Mouse (Mus musculus) thymus, postnatal 25 days (tissue): Measurements from ENCODE around the gene Clmp.

Experiments used
- DNase-seq: peaks from one replicate; pipeline ENCODE4 v3.0.0; 2022

The Clmp gene

DNA sequence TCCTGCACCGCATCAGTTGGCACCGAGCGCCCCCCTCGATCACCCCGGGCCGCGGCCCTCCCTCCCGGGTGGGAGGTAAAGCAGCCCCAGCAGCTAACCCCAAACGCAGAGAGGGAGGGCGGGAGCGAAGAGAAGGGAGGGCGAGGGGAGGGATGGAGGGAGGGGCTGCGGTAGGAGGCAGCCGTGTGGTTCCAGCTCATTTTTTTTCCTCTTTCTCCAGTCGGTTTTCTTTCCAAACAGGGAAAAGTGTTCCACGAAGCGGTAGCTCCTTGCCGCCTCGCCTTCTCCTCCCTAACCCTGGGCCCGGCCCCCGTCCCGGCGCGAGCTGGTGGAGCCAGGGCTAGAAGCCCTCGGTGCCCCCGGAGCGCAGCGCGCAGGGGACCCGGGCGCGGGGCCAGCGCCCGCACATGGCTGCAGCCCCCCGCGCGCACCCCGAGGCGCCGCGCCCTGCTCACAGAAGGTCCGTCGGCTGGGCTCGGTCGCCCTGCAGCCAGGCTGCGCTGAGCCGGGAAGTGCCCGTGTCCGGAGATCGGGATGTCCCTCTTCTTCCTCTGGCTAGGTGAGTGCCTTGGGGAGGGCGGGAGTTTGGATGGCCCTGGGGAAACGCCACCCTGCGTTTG lies at the start of gene Clmp:
Gene Clmp, plus strand, starts transcription at position 162 of the 620 bp plus-strand sequence.
- DNase-seq = no peak

DNA sequence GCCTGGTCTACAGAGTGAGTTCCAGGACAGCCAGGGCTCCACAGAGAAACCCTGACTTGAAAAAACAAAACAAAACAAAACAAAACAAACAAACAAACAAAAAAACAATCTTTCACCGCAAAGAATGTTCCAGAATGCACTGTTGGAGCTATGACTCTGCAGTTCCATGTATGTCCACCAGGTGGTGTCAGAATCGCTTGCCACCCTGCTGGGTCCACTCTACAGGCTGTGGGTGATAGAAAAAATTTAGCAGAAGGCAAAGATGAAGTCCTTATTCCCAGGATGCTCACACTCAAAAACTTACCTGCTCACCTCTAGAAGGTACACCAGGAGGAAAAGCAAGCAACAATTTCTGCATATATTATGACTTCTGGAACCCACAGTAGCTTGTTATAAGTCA lies 49.7 kb upstream of the Clmp start:
- DNase-seq = peak; percentile 45

DNA sequence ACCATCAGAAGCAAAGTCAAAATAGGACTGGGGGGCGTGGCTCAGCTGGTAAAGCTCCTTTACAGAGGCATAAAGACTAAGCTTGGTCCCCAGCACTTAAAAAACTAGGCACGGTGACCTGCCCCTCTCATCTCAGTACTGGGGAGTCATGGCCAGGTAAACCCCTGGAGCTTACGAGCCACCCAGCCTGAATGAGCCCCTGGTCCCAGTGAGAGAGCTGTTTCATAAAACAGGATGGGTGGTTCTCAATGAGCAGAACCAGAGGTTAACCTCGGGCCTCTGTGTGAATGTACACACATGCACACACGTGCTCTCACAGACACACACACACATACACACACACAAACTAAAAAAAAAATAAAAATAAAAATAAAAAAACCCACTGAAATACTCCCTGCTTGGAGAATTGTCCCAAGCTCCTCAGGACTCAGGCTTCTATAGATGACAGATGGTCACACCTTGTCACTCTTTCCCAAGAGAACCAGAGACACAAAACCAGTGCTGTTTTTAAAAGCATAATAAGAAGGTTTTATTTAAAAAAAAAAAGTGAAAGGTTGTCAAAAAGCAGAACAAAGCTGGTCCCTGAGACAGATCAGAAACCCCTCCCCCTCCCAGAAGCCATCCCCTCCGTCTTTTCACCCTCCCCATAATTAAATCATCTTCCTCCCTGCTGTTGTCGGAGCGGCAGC lies 47.9 kb upstream of the Clmp start:
- no peak for DNase-seq

DNA sequence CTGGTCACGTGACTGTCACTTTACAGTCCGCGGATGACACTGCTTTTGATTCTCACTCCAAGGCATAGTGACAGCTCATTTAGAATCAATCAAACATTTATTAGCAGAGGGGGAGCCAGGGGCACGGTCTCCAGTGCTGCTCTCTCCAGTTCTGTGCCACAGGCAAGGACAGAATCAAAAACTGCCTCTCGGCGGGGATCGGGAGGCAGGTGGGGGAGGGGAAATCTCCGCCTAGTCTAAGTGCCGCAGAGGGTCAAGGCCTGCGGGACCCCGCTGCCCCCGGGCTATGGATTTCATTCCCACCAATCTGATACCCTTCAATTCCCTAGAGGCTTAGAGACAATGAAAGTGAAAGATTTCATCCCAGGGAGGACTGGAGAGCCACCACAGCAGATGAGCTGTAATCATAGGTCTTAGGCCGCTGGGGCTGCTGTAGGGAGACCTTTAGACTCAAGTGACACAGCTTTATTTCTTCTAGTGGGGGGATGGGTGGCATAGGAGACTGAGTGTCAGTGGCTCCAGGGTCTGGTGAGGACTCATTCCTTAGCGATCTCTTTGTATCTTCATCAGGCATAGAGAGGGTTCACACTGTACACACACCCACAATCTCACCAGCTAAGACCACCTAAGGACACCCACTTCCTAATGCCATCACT lies 47.2 kb upstream of the Clmp start:
- peak; percentile 30 for DNase-seq

DNA sequence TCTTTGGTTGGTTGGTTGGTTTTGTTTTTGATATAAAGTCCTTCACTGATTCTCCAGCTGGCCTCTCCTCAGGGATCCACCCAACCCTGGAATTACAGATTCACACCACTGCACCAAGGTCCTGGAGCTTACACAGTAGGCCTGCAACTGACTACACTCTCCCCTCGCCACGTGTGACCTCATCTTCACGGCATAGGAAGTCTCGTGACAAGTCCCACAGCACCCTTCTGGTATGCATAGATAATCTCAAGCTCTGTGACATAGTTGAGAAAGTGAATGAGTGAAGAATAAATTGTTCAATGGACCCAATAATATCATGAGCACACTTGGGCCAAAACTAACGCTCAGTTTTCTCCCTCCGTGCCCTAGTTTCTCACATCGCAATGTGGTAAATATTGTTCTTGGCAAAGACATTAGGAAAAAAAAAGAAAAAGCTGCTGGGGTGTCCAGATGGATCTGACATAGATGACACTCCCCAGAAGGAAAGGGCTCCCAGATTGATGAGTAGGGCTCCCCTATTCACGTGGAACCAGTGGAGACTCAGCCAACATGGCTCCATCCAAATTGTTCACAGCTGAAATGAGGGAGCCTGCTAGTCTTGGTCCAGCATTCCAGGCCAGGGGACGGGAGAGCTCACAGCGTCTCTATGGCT lies 46.1 kb upstream of the Clmp start:
- no peak for DNase-seq

DNA sequence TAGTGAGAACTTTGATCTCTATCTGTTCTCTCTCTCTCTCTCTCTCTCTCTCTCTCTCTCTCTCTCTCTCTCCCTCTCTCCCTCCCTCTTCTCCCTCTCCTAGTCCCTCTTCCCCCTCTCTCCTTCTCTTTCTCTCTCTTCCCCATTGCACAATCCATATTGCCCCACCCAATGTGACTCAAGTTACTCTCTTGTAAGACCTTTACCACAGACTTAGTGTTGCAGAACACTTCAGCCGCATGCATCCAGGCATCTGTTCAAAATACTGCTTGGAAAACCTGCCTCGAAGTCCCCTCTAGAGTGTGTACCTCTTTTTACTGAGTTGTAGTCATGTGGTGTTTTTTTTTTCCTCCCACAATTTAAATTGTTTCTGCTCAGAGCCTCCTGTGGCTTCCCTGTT lies 44.4 kb upstream of the Clmp start:
- DNase-seq = no peak

DNA sequence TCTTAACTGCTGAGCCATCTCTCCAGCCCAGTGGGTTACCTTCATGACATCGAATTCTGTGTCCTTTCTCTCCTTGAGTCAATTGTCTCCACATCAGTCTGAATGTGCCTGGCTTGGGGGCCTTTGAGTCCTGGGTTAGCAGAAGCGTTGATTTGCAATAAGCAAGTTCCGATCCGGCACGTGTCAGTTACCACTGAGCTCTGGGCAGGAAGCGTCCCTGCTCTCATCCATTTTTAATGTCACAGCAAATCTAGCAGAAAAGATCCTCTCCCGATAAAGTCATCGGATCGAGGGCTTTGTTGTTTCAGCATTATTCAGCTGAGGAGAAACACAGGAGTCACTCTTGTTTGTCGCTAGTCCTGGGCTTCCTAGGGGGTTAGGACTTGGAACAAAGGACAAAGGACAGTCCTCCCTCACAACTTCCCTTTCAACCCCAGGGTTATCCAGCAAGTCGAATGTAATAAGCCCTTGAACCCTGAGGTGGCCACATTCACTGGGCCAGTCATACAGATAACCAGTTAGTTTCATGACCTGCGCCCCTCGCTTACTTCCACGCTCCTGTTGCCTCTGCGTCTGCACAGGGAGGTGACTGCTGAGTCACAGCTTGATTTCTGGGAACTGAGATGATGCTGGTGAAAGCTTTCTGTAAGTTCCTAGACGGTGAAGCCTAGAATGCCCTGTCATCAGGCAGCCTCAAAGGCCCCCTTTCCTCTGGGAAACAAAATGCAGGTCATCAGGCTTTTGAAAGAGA lies 43.1 kb upstream of the Clmp start:
- DNase-seq = no peak

DNA sequence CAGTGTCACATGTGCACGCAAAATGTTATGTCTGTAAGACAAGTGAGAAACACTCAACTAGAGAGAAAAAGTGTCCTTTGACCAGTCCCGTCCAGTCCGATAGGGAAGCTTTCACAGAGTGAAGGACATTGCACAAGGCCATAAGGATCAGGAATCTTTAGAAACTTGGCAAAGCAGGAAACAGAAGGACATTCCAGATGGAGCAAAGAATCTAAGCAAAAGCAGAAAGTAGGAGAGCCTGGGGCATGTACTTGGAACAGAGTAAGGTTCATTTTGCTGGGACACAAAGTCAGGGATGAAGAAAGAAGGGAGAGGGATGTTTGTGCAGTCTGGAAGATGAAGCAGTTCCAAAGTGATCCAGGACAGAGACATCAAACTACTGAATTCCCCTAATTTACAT lies 36.3 kb upstream of the Clmp start:
- no peak for DNase-seq

DNA sequence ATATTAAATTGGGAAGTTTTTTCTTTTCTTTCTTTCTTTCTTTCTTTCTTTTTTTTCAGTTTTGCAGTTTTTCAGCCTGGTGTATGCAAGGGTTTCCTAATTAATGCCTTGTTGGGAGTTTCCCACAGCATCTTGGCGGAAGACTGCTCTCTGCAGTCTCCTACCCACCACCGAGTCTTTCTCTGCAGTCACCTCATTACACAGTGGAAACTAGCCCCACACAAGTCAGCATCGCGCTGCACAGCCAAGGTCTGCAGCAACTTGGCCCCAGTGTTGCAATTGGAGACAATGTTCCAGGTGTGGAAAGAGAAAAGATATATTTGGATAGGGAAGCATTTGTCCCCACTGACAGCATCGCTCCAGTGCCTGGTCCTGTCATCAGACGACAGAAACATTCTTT lies 35.8 kb upstream of the Clmp start:
- DNase-seq = no peak

DNA sequence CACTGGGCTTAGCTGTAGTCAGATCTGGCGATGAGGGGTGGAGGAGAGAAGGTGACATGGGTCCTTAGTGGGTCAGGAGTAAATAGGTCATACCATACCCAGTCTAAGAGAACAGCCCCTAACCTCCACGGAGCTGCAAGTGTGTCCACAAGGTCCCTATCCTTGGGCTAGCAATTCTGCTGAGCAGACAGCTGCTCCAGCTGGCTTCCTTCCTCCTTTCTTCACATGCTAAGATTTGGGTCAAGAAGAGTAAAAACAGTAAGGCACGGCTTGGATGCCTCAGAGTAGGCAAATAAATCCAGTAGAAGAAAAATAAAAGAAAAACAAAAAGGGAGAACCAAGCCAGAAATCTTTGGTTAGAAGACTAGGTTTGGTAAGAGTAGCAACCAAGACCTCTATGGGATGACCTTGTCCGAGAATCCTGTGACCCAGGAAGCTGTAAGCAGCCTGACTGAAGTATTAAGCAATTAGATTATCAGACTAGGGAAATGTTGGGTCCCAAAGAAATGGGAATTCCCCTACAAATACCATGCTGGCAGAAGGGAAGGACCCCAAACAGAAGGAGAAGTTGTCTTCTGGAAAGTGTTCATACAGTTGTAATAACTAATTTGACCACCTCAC lies 34.4 kb upstream of the Clmp start:
- no peak for DNase-seq

DNA sequence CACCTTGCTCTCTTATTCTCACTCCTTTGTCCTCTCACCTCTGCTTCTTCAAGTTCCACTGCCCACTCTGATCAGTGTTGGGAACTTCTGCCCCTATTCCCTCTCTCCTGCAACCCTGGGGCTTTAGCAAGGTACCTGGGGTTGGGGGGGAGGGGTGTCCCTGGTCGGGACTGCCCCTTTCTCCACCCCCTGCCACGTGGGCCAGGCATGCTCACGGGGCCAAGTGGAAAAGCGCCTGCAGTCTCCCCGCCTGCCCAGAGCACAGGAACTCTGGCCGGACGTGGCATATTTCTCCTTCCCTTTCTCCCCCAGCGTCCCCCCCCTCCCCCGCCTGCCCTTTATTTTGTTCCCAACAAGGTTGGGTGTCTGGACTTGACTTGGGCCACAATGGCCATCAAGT lies 33.0 kb upstream of the Clmp start:
- no peak for DNase-seq

DNA sequence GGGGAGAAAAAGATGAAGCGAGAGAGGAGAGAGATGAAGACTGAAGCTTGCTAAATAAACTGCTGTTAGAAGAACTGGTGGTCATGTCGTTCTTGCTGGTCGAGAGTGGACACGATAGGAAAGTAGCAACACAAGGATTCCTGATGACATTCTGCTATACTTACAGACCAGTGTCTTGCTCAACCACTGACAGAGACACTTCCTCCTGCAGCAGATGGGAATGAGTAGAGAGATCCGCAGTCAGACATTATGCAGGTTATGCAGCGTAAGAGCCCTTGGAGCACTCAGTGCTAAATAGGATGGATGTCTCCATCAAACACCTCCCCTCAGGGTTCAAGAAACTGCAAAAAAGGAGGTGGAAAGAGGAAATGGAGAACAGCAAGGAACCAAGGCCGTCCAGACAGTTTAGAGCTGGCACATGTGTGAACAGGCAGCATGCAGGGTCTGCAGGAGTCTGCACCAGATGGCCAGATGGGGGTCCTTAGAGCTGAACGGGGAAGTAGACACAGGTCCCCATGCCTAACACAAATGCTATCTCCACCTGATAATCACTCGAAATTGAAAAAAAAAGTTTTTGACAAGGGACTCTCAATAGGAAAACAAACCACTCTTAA lies 19.5 kb upstream of the Clmp start:
- no peak for DNase-seq

DNA sequence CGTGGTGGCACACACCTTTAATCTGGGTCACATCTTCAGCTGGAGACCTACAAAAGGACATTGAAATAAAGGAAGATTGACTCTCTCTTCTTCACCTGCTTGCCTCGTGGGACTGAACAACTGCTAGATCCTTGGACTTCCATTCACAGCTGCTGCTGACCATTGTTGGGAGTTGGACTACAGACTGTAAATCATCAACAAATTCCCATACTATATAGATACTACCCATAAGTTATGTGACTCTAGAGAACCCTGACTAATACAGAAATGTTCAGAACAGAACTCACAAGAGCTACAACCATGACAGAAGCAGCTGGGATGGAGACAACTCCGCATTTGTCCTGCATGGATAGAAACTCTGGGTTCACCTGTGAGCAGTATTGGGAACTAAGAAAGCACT lies 15.4 kb upstream of the Clmp start, which contains the start of gene Gm21915:
Gene Gm21915, plus strand, starts transcription at position 301 of the 400 bp plus-strand sequence.
- DNase-seq = no peak

DNA sequence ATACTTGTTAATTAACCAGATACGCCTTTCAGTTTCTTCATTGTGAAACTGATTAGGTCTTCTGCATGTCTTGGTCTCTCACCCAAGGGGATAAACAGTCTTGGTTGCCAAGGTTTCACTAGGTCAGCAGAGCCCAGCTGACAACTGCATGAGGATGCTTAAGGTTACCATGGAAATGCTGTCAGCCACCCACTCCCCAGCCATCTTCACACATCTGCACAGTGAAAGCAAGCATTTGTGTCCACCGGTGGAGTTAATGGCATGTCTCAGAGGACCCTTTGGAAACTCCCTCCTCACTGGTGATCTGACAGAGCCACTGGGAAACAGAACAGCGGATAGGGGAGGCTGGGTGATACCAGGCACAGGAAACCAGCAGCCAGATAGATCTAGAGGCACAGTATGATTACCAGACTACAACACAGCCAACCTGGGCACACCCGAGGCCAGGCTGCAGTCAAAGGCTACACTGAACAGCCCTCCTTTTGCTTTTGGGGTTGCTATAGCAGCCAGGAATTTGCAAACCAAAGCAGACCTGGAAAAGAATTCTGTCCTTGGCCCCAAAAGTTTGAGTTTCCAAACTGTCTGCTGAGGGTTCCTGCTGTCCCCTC lies 14.3 kb upstream of the Clmp start:
- no peak for DNase-seq

DNA sequence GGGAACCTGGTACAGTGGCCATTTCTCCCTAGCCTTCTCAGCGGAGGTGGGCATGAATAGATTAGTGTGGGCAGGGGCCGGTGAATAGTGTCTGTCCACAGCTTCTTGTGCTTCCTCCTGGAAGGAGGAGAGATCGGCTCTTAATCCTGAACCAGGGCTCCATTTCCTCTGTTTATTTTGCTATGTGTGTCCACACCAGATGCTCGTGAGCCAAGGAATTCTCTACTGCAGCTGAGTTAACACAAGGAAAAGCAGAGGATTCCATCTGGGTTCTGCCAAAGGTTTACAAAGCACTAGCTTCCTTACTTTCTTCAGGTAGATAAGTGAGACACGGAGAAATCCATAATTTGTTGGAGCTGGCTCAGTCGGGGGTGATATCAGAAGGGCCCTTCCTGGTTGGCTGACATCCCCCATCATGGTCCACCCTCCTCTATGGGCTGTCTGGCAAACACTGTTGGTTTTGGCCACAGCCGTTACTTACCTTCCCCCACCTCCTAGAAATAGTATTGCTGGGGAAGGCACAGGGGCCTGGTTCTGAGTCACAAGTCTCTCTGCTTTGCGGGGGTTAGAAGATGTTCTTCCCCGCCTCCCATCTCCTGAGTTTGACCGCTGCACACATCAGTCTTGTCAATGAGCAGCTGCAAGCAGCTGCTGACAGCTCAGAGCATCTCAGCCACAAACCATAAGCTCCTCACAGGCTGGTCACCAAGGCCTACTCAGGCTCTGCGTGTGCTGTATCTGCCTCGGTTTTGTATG lies 10.4 kb upstream of the Clmp start:
- DNase-seq = no peak

DNA sequence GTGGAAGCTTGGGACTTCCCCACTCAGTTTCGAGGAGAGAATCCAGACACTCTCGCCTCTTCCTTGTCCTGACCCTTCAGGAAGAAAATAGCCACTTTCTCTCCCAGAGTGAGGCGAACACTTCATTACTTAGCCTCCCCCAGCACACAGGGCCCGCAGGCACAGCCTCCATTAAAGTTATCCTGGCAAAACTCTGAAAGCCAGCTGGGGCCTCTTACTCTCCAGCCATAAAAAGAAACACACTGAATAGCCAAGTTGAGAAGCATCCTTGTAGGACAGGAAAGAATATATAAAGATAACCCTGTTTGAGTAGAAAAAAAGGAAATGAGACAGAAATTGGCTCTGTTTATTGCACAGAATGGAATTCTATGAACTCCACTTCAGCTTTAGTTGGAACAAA lies 7.1 kb upstream of the Clmp start:
- DNase-seq = no peak

DNA sequence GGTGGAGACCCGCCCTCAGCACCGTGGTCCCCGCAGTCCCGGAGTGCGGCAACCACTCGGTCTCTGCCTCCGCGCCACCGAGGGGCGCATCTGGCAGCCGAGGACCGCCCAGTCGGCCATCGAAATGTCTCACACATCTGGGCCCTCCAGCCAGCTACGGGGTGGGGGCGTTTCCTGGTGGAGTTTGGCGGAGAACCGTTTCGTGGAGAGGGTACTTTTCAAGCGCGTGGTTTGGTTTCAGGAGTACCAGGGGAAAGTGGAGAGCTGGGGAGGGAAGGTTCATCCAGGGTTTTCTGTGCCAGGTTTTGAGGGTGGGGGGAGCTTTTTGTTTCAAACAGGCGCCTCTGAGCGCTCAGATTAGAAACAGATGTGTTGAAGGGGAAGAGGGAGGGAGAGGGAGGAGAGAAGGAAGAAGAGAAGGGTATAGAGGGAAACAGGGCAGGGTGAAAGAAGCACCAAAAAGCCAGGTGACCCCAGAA lies 698 bp downstream of the Clmp start:
- no peak for DNase-seq

DNA sequence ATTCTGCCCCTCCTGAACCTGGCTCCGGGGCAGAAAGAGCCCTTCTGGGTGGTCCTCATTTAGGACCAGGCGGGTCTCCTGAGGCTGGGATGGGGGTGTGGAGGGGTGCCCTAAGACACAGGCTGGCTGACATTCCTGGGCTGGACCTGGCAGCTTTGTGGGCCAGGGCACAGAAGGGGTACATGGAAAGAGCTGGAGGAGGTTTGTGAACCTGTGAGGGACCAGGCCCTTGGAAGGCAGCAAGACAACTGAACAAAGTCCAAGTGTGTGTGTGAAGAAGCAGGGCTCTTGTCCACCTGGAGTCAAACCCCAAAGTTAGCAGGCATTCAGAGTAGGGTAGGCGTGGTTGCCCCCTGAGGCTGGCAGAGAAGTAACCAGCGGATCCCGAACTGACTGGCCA lies 1.3 kb downstream of the Clmp start:
- no peak for DNase-seq

DNA sequence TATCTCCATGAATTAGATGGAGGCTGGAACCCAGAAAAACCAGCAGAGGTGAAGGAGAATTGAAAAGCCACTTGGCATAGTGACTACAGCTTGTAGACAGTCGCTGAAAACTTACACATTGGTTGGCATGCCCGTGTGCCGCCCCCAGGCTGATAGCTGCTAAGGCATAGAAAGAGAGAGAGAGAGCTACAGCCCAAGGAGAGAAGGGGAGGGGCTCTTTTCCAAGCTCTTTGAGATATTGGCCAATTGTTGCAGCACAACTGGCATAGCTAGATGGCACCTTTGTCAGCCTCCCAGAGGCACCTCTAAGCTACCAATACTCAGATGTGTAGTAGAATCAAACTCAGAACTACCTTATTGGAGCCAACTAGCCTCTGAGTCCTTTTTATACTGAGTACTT lies 1.8 kb downstream of the Clmp start:
- no peak for DNase-seq

DNA sequence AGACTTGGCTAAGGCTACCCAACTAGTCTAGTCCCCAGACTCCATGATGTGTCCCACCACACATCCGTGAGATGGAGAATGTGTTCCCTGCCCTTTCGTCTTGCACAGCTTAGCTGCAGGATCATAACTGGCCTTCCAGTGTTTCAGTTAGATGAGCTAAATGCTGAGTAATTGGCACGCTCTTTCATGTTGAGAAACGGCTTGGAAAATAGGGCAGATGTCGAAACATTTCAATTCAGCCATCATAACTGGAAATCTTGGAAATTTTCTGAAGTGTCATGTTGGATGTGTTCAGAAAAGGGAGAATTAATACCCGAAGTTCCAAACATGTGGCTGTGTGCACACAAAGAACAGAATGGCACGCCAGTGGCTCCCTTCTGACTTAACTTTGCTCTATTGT lies 4.7 kb downstream of the Clmp start:
- DNase-seq = no peak

DNA sequence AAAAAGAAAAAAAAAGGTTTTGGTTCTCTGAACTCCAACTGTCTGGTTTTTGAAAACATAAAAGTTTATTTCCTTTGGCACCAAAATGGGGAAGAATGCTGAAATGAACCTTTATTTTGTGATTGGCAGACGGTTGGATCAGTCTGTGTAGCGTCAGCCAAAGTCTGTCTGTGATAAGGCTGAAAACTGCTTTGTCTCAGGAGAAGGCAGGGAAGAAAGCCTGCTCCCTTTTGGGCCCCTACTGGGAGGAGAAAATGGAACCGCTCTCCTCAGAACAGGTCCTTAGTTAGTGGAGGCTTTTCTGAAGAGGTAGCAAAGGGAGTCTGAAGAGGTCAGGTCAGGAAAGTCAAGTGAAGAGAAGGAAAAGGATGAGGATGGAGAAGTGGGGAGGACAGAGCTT lies 7.3 kb downstream of the Clmp start:
- no peak for DNase-seq
